Mouse (Mus musculus) spleen, postnatal 14 days (tissue): Measurements from ENCODE around the gene Grid1.

Experiments
- DNase-seq, 2 experiments: peaks; one replicate each; pipeline ENCODE4 v3.0.0; 2021 to 2022; ENCODE audit warnings: low spot score in 2 of 2

The Grid1 gene

DNA sequence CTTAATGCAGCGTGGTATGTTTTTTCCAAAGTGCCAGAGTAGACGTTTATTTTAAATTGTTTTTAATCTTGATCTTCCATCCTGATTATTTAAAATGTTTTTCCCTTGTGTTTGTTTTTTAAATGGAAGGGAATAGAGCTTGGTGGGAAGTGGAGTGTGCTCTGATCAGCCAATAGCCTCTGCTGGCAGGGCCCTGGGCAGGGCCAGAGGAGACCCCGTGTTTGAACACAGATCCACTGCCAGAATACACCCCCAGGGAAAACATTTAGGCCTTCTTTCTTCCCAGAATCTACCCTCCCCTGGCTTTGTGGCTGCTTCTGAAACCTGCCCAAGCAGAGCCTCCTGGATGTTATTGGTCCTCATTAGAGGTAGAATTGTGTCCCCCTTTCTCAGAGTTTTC lies 188.8 kb downstream of the Grid1 start:
- DNase-seq: no peak

DNA sequence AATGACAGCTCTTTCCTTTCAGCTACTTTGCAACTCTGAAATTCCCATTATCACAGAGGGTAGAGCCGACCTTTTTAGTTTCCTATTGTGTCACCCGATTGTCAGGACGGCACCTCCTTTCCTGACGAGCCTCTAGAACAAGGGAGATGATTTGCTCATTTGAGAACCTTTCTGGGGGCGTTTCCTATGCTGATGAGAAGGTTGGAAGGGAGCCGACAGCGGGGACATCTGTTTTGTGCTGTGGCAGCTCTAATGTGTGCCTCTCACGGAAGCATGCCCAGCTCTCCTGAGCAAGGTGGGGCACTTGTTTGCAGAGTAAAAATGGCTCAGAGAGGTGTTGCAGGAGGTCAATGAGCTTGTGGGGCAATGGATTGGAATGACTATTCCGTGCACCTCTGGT lies 189.2 kb downstream of the Grid1 start:
- DNase-seq: no peak

DNA sequence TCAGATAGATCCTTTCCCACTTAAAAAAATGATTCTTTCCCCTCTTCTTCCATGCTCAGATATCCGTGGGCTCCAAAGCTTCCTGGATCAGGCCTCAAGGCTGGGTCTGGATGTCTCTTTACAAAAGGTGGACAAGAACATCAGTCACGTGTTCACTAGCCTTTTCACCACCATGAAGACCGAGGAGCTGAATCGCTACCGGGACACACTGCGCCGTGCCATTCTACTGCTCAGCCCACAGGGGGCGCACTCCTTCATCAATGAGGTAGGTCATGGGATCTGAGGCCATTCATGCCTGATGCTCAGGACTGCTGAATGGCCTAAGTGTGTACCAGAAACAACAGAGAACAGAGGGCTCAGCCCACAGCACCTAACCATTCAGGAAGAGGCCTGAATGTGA lies 206.8 kb downstream of the Grid1 start:
- no peak for DNase-seq

DNA sequence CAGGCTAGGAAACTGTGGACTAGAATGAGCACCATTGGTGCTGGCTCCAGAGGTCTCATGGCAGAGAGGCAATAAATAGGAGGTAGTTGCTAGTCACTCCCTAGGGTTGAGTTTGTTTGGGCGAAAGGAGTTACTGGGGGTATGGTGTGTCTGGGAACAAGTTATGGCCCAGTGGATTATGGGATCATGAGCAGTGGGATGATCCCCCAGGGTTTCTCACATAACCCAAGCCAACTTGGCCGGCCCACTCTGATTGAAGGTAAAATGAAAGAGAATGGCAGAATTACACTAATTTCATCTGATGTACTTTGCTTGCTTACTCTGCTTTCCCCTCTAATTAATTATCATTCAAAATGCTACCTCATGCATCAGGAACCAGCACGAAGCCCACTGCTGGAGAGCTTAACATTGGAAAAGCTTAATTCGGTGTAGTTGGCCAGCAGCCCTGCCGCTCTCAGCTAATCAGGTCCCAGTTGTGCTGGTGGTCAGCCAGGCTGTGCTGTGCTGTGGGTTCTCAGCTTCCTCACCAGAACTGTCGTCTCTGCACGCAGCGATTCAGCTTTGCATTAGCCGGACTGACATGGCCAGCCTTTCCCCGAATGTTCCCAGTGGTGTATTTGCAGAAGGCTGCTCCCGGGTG lies 207.7 kb downstream of the Grid1 start:
- DNase-seq: no peak

- DNase-seq: no peak
These were observed 209.7 kb downstream of the Grid1 start for GRCm38 (mm10) chr14:35029626-35030025.

GRCm38 (mm10) chr14:35030271-35030670 lies 210.4 kb downstream of the Grid1 start:
- no peak for DNase-seq

DNA sequence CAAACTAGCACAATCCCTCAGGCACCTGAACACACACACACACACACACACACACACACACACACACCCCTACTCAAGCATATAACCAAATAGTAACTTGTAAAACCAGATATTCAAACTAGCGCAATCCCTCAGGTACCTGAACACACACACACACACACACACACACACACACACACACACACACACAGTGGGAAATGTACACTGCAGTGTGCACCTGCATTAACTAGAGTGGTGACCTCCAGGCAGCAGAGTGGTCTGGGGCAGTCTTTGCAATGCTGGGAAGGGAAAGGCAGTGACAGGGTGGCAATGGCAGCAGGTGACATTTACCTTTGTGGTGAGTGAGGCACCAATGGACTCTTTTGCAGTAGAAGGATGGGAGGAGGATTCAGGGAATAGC lies 212.4 kb downstream of the Grid1 start:
- DNase-seq: no peak

DNA sequence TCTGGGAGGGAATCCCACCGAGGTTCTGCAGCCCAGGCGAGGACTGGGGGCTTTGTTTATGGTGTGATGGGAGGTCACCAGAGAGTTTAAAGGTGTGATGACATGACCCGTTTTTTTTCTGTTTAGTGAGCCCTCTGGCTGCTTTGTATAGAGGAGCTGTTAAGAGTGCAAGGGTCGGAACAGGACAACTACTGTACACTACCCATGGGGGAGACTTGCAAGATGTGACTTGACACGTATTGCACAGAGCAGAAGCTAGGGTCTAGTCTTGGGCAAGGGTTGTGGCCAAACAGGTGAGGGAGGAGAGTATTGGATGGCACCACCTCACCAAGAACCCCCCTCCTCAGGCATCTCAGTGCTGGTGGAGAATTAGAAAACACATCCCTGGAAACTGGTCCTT lies 224.4 kb downstream of the Grid1 start:
- no peak for DNase-seq

DNA sequence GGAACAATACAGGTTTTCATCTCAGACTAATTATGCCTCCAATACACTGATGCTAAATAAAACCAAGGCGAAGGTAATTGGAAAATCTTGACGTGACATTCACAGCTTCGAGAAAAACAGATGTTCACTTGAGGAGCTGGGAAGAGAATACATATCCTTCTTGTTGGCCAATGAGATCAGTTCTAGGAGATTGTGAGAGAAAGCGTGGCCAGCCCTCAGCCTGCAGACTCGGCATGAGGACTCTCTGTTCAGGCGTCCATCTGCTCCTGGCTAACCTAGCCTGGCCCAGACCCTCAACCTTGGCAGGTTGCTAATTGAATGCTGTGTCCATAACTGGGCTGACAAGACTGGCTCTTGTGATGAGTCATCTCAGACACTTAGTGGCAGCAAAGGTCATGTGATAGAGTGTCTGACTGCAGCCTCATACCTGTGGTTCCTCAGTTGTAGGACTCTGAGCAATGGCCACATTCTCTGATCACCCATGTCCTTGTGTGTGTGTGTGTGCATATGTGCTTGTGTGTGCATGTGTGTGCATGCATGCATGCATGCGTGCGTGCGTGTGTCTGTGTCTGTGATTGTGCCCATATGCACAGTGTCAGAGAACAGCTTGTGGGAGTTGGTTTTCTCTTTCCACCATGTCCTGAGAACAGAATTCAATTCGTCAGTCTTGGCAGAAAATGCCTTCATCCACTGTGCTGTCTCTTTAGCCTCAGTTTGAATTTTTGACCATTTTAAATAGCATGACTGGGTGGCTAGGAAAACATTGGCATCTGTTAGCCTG lies 225.2 kb downstream of the Grid1 start:
- no peak for DNase-seq

DNA sequence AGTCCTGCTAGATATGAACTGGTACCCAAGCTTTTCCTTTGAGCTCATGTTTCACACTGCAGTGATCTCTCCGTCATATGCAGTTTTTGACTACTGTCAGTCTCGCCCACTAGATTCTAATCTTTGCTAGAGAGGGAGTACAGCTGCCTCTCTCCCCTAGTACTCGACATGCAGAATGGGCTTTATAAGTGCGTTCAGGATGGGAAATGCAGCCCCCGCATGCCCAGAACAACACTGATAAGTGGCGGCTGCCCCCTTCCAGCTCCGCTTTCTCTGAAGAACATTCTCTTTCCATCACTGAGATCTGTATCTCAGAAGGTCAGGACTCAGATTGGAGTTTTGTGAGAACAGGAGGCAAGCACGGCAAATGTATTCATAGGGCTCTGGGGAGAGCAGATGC lies 229.3 kb downstream of the Grid1 start:
- no peak for DNase-seq

GRCm38 (mm10) chr14:35054139-35054538 lies 234.2 kb downstream of the Grid1 start:
- DNase-seq: no peak

- no peak for DNase-seq
These were observed 254.7 kb downstream of the Grid1 start for GRCm38 (mm10) chr14:35074636-35075035.

DNA sequence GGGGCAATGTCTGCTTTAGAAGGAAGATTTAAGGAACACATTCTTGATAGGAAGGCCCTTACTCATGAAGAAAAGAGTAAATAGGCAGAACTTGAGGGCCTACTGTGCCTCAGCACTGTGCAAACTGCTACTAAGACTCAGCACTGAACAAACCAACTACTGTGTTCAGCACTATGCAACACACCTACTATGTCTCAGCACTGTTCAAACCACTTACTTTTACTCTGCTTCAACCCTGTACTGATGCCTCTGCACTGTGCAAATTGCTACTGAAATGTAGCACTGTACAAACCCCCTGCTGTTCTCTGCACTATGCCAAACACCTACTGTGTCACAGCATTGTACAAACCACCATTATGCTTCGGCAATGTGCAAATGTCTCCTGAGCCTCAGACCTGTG lies 260.0 kb downstream of the Grid1 start:
- DNase-seq: no peak

DNA sequence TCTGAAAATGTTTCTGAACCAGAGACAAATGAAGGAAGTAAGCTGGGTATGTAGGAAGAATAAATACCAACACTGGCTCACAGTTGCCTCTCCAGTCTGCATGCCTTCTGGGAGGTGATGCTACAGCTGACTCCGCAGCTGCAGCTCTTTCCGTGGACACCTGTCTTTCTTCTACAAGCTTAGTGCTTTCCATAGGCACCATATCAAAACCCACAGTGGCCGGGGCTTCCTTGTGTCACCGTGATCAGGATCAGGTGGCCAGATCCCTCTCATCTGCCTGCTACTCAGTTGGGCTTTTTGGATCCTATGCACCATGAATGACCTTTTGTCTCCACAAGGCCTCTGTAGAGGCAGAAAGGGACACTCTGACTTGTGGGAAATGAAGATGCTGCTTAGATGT lies 272.7 kb downstream of the Grid1 start:
- no peak for DNase-seq

DNA sequence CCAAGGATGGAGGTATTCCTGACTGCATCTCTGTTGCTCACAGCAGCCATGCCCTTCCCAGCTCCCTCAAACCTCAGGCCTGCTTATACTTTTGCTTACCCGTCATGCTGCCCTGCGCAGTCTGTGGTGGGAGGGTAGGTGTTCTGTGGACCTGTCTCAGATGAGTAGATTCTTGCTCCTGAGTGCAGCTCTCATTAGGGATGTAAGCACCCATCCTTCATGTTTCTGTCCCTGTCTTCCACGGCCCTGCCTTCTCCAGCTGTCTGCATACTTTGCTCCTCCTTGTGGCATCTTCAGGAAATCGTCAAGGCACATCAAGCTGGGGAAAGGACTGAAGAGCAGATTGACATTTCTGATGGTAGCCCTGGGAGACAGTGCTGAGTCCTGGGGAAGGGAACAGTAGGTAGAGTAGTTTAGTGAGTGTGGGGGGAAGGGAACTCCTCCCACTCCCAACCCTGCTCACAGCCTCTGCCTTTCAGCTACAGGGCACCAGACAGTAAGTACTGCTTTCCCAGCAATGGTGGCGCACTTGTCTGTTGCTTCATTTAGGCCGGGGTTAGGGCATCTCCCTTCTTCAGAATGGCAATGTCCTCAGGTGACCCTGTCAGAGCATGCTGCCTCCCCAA lies 273.8 kb downstream of the Grid1 start:
- DNase-seq: no peak

GRCm38 (mm10) chr14:35095506-35096059 lies 275.7 kb downstream of the Grid1 start:
- DNase-seq: no peak

- DNase-seq: no peak
These were observed 276.2 kb downstream of the Grid1 start for GRCm38 (mm10) chr14:35096085-35096484.

- DNase-seq: no peak
These were observed 277.3 kb downstream of the Grid1 start for GRCm38 (mm10) chr14:35097166-35097565.

DNA sequence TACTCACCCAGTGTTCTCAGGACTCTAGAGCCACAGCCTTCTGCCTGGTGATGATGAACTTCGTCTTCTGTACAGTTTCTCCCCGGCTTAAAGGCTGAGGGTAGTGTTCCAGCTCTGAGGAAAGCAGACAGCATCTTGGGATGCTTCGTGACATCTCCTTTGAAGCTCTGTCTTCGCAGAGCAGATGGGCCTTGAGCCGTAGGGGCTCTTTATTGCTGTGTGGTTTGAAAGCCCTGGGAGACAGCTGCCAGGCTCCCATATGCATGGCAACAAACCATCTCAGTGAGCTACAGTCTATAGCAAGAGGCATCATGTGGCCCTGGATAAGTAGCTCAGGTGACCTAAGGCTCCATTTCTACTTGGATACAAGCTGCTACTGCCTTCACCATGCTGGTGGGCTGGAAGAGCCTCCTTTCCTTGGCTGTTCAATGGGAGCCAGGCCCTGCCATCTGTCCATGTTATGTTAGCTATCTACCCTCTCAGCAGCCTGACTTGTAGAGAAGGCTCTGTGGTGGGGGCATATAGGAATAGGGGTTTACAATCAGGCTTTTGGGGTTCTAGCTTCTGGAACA lies 283.8 kb downstream of the Grid1 start:
- no peak for DNase-seq

DNA sequence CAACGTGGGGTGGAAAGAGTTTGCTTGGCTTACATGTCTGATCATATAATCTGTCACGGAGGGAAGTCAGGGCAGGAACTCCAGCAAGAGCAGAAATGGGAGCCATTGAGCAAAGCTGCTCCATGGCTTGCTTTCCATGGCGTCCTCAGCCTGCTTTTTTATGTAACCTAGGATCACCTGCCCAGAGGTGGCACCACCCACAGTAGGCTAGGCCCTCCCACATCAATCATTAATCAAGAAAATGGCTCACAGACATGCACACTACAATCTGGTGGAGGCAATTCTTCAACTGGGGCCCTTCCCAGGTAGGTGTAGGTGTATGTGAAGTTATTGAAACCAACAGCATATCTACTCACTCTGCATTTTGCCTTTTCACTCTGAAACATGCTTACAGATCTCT lies 287.7 kb downstream of the Grid1 start:
- no peak for DNase-seq

GRCm38 (mm10) chr14:35110928-35111327 lies 291.0 kb downstream of the Grid1 start:
- no peak for DNase-seq
